Mouse (Mus musculus): ENCODE data around the gene S1pr5.
A peak's percentile ranks its signal among the peaks of the same experiment; 100 is the strongest.
"Not testable (repeated sequence)": the region's sequence is repeated elsewhere in the genome, so short reads cannot be mapped to it uniquely, and the experiment has no call there.

The S1pr5 gene

DNA sequence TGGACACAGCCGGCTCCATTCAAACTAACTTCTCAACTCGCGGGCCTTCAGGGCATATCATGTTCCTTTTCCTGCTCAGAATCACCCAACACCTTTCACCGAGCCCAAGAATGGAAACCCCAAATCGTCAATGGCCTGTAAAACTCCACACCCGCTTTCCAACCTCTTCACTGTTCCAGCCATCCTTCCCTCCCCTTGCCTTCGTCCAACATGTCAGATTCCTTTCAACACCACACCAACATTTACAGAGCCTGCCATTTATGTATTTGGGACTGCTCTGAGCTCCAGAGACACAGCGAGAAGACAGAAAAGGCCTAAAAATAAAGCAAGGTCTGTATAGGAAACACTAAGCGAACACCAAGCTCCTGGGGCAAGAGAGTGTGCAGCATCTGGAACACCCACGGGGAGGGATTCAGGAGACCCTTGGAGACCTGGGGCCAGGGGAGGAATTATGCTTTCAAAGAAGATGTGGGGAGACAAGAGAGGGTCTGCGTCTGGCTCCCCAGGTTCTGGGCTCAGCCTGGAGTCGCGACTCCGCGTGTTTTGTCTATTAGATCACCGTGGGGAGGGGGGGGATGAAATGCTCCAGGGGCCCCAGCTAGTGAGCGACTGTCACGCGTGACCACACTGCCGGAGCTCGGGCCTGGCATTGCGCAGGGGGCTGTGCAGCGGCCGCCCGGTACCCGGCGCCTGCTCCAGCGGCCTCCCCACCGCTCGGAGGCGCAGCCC, 10.1 kb downstream of the S1pr5 start:
- DNase-seq (ENCODE audit: extremely low read depth, low read depth, low spot score), result no peak

DNA sequence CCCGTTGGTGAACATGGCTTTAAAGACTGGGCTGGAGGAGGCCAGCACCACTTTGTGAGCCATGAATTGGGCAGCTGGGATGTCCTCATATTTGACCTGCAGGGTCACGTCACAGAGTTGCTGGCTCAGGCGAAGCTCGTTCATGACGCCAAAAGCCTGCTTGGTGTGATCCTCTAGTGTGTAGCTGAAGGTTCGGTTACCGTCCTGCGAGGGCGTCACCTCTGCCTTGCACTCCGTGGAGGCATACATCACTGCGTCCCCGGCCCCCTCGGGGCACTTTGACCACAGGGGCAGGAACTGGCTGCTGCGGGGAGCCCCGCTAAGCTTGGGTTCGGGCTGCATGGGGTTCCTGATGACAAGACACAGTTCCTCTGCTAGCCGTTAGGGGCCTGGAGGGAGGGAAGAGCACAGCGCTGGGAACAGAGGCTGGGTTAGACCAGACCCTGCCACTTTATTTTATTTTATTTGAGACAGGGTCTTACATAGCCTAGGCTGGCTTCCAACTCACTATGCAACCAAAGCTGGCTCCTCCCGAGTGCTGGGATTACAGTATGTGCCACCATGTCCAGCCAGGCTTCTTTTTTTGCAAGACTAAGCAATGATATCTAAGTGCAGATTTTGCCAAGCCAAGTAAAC, 10.8 kb downstream of the S1pr5 start:
- DNase-seq (ENCODE audit: extremely low read depth, low read depth, low spot score), result no peak

DNA sequence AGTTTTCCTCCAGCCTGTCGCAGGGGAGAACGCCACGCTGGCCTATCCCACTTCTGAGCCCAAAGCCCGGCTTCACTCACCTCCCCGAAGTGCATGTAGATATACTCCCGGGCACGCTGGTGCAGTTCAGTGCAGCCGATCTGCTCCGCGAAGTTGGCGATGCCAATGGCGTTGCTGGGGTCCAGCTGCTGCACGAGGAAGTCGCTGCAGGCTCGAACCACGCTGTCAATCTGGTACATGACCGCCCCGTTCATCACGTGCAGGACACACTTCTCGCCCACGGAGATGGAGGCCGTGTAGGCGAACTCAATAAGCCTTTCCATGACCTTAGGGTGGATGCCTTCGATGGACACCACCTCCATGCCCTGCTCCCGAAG, 11.3 kb downstream of the S1pr5 start:
- DNase-seq (ENCODE audit: extremely low read depth, low read depth, low spot score), result no peak

DNA sequence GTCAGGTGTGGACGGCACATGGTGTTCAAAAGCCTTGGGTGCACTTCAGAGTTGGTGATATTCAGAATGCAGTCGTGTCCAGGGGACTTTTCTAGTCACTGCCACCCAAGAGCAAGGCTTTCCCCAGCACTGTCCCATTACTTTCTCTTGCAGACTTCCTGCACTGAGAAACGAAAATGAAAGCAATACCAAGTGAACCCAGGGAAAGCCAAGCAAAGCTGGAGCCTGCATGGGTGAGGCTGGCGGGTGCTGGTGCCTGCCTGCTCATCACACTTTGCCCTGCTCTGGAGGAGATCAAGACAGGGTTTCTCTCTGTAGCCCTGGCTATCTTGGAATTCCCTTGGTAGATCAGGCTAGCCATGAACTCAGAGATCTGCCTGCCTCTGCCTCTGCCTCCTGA, 12.9 kb downstream of the S1pr5 start:
- no peak for DNase-seq (ENCODE audit: extremely low read depth, low read depth, low spot score)

DNA sequence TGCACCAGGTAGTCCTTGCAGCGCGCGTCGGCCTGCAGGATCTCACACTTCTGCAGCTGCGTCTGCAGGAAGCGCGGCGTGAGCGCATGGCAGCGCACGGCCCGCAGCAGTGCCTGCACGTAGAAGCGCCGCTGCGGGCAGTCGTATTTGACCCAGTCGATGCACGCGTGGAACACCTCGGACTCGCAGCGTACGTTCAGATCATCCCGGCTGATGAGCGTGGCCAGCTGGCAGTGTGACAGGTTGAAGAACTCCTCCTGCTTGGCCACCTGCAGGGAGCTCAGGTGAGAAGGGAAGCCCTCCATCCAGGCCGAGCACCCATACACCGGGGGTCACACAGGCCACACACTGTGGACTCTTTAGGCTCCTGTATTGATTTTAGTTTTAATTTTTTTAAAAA, 14.4 kb downstream of the S1pr5 start:
- DNase-seq (ENCODE audit: extremely low read depth, low read depth, low spot score), result no peak

DNA sequence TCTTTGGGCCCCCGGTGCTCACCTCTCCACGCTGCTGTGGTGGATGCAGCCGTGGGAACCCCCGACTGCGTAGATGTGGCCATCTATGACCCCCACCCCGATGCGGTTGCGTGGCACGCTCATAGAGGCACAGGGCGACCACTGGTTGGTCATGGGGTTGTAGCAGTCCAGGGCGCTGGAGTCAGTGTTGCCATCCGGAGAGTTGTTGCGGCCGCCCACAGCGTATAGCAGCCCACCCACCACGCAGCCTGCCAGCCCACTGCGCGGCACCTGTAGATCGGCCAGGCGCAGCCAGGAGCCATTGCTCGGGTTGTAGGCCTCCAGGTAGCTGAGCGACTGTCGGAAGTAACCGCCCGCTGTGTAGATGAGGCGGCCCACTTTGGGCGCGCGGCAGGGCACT, 14.9 kb downstream of the S1pr5 start:
- no peak for DNase-seq (ENCODE audit: extremely low read depth, low read depth, low spot score)

DNA sequence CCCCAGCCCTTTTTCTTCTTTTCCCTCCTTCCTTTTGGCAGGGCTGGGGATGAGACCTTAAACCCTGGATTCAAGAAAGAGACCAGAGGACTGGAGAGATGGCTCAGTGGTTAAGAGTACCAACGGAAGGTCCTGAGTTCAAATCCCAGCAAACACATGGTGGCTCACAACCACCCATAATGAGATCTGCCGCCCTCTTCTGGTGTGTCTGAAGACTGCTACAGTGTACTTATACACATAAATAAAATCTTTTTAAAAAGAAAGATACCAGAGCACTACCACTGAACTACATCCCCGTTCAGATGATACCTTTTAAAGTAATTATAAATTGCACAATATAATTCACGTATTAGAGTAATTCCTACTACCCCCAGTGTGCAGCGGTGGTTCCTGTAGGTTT, 15.4 kb downstream of the S1pr5 start:
- DNase-seq (ENCODE audit: extremely low read depth, low read depth, low spot score), result no peak

DNA sequence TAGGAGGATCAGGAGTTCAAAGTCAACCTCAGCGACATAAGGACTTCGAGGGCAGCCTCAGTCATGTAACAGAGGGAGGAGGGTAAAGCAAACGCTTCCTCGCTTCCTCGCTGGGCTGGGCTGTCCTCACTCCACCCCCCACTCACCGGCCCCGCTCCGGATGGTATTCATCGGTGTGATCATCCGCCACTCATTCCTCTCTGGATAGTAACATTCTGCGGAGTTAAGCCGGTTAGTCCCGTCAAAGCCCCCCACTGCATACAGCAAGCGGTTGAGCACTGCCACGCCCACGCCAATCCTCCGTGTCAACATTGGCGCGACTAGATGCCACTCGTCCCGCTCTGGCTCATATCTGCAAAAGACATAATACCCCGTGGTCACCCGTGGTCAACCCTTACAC, 16.7 kb downstream of the S1pr5 start:
- no peak for DNase-seq (ENCODE audit: extremely low read depth, low read depth, low spot score)

DNA sequence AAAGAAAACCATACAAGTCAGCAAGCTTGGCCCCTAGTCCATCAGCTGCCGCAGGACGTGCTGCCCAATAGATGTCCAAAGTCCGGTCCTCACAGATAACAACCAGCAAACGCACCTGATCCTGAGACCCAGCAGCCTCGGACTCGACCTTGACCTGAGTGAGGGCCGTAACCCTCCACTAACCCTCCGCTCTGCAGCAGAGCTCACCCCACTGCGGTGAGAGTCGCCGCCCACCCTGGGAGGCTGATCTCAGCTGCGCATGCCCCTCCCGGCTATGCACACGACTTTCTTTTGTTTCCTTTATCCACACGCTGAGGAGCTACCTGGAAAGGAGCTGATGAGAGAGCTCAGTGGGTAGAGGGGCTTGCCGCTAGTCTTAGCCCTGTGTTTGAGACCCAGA, 20.9 kb downstream of the S1pr5 start:
- DNase-seq (ENCODE audit: extremely low read depth, low read depth, low spot score), result no peak

DNA sequence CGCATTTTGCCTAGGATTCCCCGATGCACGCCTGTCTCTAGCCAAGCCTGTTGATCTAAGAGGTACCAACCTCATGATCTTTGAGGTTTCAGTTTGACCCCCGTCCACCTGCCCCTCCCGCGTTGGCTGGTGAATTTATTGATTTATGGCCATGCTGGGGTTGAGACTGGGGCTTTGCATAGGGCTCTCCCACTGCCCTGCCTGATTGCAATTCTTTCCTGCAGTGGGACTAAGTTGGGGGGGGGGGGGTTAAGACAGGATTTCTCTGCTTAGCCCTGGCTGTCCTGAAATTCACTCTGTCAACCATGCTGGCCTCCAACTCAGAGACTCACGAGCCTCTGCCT, 22.9 kb downstream of the S1pr5 start:
- no peak for DNase-seq (ENCODE audit: extremely low read depth, low read depth, low spot score)

DNA sequence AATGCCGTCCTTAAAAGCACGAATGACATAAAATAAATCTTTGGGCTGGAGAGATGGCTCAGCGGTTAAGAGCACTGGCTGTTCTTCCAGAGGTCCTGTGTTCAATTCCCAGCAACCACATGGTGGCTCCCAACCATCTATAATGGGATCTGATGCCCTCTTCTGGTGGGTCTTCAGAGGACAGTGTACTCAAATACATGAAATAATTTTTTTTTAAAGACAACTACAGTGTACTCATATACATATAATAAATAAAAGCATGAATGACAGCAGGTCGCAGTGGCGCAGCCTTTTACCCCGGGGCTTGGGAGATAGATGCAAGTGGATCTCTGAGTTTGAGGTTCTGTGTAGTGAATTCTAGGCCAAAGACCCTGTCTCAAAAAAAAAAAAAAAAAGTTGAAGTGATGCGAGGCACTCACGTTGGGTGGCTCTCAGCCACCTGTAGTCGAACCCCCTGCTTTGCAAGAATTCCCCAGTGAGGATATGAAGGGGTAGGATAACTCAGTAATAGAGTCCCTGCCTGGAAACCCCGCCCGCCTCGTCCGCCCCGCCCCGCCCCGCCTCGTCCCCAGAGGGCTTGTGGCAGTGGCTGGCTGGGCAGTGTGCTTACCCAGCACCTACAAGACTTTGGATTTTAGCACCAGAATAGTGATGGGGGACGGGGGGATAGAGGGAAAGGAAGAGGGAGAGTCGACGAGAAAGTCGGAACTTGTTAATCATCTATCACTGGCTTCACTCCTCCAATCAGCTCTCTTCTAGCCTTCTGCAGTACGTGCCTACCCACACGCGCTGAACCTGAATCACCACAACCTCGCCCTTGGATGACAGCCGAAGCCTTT, 23.4 kb downstream of the S1pr5 start:
- no peak for DNase-seq (ENCODE audit: extremely low read depth, low read depth, low spot score)

DNA sequence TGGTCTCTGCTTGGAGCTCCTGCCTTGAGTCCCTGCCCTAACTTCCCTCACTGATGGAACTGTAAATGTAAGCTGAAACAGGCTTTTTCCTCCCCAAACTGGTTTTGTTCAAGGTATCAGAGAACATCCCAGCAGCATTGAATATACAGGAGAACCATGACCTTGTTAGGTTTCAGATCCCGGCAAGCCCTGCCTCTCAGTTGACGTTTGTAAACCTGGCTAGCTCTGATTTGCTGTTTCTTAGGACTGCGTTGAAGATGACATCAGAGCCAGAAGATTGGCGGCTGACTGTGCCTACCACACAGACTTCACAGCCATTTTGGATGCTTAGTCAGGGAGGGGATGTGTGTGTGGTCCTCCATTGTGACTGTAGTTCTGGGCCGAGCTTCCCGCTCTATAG, 24.3 kb downstream of the S1pr5 start:
- no peak for DNase-seq (ENCODE audit: extremely low read depth, low read depth, low spot score)

DNA sequence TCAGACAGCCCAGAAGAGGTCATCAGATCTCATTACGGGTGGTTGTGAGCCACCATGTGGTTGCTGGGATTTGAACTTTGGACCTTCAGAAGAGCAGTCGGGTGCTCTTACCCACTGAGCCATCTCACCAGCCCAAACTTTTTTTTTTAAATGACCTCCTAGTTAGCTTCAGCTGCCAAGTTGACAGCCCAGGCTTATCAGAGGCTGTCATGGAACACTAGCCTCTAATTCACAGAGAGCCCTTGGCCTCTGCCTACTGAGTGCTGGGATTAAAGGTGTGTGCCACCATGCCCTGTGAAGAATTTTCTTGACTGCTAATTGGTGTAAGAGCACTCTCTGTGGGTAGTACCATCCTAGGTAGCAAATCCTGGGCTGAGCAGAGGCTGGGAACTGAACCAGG, 24.8 kb downstream of the S1pr5 start:
- not testable (repeated sequence) for DNase-seq (ENCODE audit: extremely low read depth, low read depth, low spot score)

DNA sequence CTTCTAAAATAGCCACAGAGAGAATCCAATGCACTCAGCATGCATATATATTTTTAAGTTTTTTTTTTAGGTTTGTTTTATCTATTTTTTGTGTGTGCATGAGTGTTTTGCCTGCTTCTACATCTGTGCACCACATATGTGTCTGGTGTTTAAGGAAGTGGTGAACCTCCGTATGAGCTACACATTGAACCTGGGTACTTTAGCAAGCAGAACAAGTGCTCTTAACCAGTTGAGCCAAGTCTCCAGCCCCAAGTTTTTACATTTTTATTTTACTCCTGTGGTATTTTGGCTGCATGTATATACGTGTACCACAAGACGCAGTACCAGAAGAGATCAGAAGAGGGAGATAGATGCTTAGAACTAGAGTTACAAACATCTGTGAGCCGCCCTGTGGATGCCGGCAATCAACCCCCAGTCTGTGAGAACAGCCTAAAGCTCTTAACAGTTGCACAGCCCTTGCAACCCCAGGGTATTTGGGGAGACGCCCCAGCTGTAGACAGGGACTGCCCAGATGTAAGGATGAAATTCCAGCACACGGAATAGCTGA, 26.8 kb downstream of the S1pr5 start:
- DNase-seq (ENCODE audit: extremely low read depth, low read depth, low spot score), result no peak

DNA sequence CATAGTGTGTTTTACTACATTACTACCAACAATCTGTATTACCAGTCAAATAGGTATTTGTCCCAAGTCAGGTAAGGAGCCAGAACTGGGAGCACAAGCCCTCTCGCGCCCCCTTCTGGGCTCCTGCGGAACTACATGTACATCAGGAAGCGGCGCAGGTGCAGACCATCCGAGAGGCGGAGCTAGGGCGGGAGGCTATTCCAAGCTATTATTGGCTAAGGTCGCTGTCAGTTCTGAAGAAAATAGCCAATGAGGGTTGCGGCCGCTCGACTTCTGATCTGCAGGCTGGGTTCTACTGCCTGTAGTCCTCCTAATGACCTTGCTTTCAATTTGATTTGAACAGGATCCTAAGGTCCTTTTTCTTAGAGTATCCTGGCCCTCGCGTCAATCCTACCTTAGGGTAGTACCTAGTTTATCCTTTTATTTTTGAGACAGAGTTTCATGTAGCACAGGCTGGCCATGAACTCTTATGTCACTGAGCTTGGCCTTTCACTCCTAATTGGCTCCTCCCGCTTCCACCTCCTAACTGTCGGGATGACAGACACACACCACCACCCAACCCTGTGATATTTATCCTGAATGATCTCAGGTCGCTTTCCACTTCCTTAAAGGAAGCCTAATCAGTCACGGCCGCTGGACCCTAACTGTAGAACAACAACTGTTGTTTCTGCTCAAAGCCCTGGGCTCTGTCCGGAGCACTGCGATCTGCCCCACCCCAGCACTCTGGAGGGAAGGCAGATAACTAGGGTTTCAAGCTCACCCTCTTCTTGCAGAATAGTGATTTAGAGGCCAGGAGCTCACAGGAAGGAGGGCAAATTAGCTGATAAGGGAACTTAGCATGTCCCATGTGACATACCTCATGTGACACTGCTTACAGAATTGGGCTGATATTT, 27.5 kb downstream of the S1pr5 start:
- DNase-seq (ENCODE audit: extremely low read depth, low read depth, low spot score), result peak; percentile 69

DNA sequence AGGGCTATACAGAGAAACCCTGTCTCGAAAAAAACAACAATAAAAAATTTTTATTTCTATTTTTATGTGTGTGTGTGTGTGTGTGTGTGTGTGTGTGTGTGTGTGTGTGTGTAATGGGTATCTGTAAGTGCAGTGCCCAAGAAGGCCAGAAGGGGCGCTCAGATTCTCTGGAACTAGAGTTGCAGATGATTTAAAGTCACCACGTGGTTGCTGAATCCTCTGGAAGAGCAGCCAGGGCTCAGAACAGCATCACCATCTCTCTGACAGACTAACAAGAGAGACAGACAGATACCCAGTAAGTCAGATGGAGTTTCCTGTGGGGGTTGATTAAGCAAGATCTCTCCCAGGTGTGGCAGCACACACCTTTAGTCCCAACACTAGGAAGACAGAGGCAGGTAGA, 28.4 kb downstream of the S1pr5 start:
- no peak for DNase-seq (ENCODE audit: extremely low read depth, low read depth, low spot score)

DNA sequence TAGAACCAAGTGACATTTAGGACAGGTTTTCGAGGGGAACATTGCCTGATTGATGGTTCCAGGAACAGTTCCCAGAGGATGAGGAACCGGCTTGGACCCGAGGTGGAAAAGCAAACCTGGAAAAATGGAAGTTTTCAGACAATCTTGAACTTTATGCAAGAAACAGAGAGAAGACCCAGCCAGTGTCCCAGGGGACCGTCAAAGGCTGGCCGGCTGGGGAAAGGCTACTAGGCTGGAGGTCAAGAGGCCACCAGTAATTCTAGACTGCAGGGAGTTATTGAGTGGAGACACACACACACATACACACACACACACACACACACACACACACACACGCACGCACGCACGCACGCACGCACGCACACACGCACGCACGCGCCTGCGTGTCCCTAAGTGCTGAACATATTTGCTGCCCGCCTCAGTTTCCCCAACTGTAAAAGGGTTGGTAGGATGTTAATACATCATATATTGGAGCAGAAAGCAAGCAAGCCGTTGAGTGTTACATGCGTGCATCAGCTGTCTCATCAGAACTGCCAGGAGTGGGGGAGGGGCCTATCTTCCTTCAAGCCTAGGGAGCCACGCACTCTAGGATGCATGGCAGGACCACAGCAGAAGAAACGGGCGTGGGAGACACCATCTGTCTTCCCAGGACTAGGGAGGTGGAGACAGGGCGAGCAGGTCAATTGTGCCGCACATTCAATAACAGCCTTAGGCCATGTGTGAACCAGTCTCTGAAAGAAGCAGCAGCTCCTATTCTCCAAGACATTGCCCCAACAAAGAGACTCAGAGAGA, 32.0 kb downstream of the S1pr5 start:
- DNase-seq (ENCODE audit: extremely low read depth, low read depth, low spot score), result no peak

DNA sequence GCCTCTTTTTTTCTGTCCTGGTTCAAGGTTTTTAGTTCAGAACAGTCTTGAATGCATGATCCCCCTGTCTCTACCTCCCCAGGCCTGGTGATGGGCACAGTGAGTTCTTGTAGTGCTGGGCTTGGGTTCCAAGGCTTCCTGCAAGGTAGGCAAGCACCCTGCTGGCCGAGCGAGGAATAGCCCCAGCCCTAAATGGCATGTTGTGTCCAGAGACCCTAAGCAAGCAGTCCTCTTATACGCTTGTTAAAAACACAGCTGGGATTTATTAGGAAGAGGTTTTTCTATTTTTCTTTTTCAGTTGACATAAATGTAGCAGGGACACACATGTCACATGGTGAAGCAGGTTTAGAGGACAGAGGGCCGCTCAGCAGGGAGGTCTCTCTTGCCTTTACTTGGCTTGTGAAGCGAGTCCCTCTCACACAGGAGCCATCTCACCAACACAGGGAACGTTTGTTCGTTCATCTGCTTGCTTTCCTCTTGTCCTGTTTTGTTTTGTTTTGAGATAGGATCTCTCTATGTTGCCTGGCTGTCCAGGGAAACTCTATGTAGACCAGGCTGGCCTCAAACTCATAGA, 34.5 kb downstream of the S1pr5 start:
- DNase-seq (ENCODE audit: extremely low read depth, low read depth, low spot score), result no peak

DNA sequence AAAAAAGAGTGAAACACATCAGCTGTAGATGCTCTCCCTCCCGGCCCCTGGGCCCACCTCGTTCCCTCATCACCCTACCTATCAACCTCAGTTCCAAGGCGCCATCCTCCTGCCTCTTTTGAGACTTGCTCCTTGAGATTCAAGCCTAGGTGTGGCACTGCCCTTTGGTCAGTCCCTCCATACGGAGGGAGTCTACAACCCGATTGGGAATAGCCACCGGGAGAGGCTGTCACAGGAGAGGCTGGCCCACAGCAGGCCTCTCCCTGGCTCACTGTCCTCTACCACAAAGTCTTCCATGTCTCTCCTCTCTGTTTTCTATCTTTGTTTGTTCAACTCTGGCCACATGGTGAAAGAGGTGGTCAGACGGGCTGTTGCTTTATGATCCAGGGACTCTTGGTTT, 36.6 kb downstream of the S1pr5 start:
- no peak for DNase-seq (ENCODE audit: extremely low read depth, low read depth, low spot score)

DNA sequence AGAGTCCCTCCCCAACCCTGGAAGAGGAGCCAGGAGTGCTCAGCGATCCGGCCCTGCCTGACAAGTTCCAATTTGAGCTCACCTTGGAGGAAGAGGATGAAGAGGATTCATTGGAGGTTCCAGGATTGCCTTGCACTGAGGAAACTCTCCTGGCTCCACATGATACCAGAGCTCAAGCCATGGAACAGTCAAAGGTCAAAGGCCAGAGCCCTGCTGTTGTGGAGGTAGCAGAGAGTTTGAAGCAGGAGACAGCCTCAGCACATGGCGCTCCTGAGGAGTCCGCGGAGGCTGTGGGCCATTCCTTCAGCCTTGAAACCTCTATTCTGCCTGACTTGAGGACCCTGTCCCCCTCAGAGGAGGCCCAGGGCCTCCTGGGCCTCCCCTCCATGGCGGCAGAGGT, 37.4 kb downstream of the S1pr5 start:
- no peak for DNase-seq (ENCODE audit: extremely low read depth, low read depth, low spot score)

All from fat pad, adult 2 months (tissue).